Mouse (Mus musculus): ENCODE results near the gene Col6a3.

GRCm38 (mm10) chr1:90797276-90797891 lies 46.4 kb downstream of the Col6a3 start:
- no peak for TF ChIP-seq CTCF (IDR thresholded peaks at IDR 0.05; ENCODE audit: low read depth, low read length)
- TF ChIP-seq POLR2A (IDR thresholded peaks at IDR 0.05; ENCODE audit: insufficient read depth, low read length): no peak
